Mouse (Mus musculus) CD8-positive naive resting alpha-beta T cell, adult 2 months (primary cell): ENCODE measurements at regions not wholly inside any gene's neighbourhood (a gene's known extent, or its start where the extent isn't known, plus 50 kb on each side); places are given as distances from the start of the nearest gene placed in this dataset.
"Not testable (repeated sequence)": the region's sequence is repeated elsewhere in the genome, so short reads cannot be mapped to it uniquely, and the experiment has no call there.

Source experiments
- DNase-seq, 2 experiments: peaks; one replicate each; pipeline ENCODE4 v3.0.0; 2022; ENCODE audit warnings: low read depth in 2 of 2, low spot score in 2 of 2

DNA sequence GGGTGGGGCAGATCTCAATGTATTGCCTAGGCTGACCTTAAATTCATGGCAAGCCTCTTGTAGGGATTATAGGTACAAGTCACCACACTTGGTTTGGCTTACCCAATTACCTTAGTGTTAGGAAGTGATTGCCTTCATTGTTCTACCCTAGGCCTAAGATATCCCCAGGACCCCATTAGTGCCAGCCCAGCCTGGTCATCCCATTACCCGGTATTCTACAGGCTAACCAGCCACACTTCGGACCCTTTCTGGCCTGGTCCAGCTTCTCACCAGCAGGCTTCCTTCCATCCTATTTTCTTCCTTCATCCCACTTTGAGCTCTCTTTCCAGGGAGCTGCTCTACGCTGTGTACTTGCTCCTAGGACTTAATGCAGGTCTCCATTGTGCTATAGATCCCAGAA, 59.5 kb downstream of the Tex35 start:
- no peak for DNase-seq

DNA sequence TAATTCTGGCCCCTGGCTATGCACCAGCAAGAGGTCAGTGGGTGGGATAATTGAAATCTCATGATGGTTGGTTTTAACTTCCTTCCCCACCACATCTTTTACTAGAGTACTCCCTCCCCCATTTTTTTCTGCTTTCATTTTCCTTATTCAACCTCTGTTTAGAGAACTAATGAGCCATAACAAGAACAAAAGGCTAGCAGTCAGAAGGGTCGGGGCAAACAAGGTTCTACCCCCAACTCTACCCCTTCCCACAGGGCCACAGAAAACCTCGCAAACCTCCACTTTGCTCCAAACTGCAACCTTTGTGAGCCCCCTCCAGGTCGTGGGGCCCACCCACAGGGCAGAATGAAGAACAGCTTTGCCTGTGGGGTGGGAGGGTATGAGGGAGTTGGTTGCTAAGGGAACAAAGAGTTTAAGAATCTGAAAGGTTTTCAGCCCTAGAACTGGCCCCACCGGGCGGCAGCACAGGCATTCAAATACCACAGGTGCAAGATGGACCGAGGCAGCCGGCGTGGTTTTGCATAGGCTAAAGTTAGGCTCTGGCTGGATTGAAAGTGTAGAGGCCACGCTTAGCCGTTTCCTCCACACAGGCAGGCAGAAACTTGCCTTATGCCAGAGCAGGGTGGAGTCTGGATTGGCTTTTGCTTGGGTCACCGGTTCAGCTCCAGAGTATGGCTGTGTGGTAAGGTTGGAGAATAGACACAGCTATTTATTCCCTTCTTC, 60.1 kb downstream of the Tex35 start:
- no peak for DNase-seq

DNA sequence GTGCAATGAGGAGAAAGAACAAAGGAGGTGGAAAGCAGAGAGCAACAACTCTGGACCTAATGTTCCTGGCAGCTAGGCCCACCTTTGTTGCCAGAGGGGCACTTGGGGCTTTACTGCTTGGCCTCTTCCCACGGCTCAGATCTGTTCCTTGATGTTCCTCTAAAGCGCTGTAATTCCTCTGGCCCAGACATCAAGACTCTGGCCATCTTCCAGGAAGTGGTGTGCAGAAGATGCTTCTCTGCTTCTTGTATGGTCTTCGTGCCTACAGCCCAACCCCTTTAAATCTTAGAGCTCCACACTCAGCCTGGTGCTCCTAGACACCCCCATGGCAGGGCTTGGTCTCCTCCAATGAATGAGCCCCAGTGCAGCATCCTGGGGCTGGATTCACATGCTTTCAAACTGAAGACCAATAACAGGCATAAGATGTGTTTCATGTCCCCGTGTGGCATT, 60.7 kb downstream of the Tex35 start:
- DNase-seq = no peak

DNA sequence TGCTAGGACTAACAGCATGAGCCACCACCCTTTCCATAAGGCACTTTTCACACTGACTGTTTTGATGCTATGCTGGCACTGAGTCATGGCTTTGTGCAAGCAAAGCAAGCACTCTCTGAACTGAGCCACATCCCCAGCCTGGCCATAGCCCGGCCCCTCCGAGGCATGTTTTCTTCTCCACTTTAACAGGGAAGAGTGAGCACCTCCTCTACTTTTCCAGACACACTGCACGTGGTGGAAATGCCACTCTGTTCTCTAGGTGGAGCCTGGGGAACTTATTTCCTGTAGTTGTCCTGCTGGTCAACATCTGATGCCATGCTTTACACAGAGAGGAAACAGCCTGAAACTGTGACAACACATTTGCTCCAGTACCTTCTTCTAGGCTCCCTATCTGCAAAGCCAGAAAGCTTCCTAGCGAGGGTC, 61.7 kb downstream of the Tex35 start:
- no peak for DNase-seq

DNA sequence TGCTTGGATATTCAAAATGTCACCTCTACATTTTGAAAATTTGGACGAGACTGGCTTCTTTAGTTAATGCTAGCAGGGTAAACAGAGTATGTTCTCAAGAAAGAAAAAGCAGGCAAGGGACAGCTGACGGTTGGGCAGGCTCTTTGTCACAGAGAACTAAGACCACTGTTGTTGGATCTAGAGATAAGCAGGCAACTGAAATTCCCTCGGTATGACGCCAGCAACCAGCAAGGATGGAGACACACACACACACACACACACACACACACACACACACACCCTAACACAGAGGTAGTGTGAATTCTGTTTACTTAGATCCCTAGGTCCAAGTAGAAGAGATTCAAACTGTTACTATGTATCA, 68.7 kb downstream of the Tex35 start:
- no peak for DNase-seq

DNA sequence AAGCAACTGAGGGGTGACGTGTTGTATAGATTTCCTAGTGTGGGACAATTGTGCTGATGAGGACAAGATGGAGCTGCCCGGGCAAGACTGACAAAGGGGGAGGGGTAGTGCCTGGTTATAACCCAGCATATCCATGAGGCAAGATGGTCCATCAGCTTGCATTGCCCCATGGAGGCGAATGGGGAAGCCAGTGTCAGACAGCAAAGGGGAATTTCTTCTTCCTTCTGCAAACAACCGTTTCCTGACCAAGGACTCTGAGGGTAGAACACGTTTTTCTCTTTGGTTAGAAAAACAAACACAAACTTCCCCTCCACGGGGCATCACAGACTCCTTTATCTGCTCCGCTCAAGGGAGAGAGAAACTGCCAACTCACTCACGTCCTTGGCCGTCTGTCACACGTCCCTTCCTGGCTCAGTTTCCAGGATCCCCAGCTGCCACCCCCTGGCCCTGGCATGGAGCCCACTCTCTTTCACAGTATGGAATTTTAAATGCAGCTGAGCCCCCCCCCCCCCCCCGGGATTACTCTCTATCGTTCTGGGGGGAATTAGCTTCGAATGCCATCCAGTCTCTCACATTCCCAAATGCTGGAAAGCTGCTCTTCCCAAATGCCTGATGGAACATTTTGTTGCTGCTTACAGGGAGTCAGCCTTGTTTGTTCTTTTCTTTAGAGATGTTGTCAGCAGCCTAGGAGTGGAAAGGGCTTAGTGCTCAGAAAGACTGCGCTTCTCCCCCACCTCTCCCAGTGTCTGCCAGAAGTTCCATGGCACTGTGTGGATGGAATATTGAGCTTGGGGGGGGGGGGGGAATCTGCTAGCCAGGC, 69.3 kb downstream of the Tex35 start:
- peak in 1 of 2 experiments; percentile 31 for DNase-seq

DNA sequence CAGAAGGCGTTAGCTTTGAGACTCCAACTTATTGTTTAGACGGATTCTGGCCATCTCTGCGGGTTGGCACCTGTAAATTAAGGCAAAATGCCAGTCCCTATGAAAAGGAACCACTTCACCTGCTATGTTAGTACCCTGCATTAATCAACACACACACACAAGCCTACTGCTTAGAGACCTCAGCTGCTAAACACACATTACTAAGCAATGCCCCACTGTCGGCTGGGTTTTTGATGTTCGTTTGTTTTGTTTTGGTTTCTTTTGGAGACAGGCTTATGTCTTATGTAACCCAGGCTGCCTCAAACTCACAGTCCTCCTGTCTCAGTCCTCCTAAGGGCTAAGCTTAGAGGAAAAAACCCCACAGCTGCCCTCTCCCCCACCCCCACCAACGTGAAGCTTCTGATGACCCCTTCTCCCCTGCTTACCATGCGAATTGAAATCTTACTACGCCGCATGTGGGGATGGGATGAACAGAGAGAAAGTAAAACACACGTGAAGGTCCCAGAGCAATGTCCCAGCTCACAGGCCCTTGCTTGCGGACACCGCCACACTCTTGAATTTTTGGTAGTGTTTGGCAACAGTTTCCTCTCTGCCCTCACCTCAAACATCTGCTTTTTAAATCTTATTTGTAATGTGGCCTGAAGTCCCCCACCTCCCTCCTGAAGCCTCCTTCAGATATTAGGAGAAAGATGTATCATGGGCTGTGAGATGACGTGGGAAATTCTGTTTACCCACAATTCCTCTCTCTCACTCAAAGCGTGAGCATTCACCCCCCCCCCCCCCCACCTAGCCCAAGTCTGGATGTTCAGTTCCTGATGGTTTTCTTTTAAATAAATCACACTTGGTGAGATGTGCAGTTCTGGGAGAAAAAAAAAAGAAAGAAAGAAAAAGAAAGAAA, 70.1 kb downstream of the Tex35 start:
- DNase-seq = peak in 1 of 2 experiments; percentile 25

DNA sequence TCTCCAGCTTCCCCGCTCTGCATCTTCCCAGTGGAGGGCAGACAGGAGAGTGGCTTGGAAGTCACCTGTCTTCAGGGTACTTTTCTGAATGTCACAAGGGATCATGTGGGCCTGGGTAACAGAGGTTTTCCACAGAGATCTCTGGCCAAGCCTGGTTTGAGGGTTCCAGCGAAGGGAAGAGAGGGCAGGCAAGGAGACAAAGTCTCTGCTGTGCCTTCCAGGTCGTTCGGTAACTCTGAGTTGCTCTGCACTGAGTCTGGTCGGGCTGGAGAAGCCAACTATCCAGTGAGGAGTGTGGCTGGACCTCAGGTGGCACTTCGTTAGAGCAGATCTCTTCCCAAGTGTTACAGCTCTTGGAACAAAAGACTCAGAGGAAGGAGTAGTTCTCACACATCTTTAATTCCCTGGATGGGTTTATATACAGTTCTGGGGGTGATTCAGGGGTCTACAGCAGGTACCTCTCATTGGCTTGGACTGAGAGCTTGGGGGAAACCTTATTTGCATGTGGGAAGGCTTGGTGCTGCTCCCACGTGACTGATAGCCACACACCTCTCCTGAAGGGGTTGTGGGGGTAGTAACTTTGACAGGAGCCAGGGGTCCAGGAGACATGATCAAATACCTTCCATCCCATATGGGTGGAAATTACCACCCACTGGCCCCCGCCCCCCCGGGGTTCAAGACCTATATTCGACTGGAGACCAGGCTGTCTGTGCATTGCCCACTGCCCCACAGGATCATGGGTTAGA, 71.1 kb downstream of the Tex35 start:
- no peak for DNase-seq

DNA sequence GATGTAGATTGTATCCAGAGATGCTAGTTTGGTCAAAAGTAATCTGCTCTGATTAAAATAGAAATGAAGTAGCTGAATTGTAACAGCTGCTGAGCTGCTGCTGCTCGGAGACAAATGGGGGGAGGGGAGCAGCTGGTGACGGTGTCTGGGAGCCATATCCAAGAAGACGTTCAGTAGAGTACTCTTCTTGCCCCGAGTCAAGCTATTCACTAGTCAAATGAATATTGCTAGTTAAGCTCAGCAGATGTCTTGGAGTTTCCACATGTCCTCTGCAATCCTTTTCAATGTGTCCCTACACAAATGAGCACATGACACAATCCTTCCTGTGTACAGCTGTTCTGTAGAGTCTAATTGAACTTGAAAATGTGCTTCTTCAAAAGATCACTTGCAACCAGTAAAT, 71.7 kb downstream of the Tex35 start:
- no peak for DNase-seq

DNA sequence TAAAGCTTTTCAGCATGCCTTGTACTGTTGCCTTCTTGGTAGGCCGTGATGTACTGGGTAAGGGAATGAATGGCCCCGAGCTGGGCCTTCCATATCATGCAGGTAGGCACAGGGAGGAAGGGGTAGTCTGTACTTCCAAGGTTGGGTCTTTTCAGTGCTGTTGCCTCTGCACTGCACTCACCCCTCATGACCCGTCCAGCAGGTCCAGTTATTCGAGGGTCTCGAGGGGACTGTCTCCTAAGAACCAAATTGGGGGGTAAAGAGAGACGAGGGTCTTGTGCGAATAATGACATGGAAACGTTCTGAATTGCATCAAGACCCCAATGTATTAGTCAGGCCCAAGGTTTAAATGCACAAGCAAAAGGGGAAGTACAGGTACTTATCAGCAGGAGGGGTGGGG, 73.3 kb downstream of the Tex35 start:
- not testable (repeated sequence) for DNase-seq

DNA sequence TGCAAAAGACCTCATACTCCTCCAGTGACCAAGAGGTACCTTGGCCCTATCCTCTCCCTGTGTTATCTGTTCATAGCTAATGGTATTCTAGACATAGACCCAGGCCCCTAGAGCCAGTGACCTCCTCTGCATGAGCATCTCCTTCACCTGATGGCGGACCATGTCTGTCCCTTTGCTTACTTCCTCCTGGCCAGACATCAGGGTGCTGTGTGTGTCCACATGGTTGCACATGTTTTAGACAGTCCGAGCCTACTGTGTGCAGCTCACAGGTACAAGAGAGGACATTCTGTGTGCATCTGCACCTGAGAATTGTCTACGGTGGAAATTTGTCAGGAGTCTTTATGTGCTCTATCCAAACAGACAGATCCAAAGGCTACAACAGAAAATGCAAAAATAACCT, 79.8 kb downstream of the Tex35 start:
- no peak for DNase-seq

DNA sequence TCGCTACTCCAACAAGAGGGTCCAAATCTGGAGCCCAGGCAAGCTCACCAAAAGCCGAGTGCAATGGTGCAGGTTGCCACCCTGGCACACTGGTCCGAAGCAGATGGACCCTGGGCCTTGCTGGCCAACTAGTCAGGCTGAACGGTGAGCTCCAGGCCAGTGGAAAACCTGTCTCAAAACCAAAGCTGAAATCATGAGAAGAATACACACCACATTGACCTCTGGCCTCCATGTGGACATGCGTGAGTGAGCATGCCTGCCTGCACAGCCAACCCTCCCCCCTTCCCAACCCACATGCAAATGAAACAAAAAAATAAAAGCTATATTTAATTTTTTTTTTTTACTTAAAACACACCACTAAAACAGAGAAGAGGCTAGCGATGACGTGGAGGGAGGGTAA, 80.8 kb downstream of the Tex35 start:
- no peak for DNase-seq

DNA sequence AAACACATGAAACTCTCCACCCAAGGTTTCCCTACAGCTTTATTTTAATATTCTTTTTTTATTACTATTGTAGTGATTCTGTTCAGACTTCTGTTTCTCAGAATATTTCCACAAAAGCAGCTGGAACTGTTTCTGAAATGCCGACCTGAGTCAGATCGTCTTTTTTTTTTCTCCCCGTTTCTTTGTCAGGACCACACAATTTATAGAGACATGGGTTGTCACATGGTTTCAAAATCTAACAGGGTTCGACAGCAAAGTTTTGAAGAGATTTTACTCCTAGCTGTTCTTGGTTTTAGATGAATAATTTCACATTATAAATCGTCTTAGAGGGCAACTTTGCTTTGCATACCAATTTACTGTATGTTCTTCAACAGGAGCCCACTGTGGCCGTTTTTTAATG, 84.0 kb upstream of the Ralgps2 start:
- no peak for DNase-seq

DNA sequence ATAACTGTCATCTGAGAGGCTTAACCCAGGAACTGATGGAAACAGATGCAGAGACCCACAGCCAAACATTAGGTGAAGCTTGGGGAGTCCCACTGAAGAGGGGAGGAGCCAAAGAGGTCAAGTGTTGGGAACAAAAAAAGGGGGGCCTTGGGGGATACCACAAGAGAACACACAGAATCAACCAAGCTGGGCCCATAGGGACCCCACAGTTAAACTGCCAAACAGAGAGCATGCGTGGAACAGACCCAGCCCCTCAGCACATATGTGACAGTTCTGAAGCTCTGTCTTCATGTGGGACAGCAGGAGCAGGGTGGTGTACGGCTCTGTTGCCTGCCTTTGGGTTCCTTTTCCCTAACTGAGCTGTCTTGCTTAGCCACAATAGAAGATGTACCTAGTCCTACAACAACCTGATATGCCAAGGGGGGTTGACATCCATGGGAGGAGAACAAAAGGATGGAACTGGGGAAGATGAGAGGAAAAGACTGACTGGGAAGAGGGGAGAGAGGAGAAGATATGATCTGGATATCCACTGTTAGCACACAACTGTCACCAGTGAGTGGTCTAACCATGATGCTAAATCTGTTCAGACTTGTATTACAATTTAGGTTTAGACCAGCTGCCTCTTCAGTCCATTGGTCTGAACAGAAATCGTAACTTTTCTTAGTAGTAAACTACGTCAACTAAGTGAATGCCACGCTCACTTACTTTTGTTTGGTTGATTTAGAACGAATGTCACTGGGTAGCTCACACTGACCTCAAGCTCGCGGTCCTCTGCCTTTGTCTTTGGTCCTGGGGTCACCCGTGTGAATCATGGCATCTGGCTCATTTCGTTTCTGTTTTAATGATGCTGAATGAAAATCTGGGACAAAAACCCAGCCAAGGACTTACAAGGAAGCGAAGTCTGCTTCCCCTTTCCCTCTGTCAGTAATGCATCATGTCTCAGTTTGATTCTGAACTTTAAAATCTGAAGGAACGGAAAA, 83.3 kb upstream of the Ralgps2 start:
- DNase-seq = no peak

DNA sequence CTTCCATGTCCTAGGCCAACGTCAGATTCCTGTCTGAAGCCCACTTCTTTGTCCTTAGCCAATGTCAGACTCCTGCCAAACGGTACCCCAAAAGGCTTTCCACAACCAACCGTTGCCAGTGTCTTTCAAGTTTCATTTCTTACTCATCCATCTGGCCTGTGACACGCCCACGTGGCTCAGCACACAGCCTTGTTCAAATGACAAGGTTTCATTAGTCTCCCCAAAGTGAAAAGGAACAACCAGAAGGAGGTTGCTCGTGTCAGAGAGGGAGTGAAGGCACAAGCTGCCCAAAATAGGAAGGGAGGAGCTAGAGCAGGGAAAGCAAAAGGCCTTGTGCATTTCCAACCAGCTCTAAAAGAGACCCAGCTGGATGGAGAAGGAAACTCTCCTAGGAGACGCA, 80.5 kb upstream of the Ralgps2 start:
- DNase-seq = no peak

DNA sequence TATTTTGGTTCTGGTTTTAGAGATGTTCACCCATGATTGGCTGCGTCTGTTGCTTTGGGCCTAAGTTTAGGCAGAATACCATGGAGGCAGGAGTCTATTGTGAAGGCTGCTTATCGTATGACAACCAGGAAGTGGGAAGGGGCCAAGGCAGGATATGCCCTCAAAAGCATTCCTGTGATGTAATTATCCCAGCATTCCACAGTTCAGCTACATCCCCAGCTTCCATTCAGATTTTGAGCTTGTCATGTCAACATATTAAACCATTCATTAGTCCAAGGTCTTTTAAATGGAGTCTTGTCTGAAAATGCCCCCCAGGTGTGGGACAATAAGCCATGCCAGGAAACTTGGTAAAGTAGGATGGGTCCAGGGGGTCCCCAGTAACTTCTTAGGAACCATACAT, 79.3 kb upstream of the Ralgps2 start:
- DNase-seq = no peak

DNA sequence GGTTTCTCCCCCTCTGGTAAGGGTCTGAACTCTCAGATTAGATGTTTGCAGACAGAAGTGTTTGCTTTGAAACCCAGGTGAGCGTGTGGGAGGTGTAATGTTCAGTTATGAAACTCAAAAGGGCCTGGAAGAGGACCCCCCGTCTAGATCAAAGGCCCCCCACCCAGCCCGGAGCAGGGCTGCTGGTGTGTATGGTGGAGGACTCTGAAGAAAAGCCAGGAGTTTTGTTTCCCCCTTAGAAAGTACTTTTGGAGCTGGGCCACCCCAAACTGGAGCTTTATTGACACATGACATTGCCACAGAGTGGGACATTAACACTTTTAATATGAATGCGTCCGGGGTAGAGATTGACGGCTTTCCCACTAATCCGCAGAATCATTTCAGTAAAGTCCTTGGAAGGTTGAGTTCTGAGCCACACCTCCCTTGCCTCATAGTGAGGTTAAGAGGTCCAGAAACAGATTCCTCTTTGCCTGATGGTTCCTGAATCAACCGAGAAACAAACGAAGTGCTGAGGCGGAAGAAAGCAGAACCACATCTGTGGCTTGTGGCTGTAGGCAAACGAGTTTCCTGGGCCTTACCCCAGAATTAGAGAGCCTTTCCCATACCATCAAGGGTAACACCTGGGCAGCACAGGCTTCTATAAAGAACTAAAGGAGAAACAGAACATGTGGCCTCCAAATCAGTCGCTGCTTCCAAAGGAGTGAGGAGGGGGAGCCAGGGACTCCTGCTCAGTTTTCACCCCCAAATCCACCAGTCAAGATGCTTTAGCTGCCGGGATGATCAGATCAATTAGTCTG, 78.0 kb upstream of the Ralgps2 start:
- DNase-seq = peak in 1 of 2 experiments; percentile 18

DNA sequence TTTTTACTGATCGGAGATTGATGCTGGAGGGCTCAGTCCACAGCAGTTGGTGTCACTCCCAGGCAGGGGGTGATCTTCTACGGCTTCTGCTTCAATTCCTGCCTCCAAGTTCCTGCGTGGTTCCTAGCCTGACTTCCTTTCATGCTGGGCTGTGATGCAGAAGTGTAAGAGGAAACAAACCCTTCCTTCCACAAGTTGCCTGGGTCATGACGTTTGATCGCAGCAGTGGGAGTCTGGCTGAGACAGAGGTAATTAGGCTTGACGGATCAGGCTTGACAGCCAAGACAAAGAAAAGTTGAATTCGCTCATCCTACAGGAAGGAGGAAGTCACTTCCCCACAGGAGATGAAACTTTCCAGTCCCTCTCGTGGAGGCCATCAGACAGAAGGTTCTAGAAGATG, 77.2 kb upstream of the Ralgps2 start:
- DNase-seq = no peak
